Mouse (Mus musculus): ENCODE results near the gene Nkg7.

Nkg7 gene

DNA sequence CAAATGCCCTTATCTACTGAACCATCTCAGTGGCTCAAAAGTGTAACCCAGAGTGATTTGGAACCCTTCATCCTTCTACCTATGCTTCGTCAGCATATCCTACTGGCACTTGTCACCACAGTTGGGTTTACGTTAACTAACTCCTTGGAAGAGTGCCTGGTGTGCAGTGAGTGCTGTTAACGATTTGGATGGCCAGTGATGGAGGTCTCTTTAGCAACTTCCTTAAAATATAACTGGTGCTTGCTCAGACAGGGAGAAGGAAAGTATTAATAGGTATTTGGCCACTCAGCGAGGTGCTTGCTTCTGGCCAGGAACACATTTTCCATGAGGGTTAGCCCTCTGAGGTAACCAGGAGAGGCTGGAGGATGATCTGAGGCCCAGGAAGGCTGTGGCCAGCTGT, 10.9 kb downstream of the Nkg7 start:
- DNase-seq (ENCODE audit: low read depth, low spot score) = no peak

DNA sequence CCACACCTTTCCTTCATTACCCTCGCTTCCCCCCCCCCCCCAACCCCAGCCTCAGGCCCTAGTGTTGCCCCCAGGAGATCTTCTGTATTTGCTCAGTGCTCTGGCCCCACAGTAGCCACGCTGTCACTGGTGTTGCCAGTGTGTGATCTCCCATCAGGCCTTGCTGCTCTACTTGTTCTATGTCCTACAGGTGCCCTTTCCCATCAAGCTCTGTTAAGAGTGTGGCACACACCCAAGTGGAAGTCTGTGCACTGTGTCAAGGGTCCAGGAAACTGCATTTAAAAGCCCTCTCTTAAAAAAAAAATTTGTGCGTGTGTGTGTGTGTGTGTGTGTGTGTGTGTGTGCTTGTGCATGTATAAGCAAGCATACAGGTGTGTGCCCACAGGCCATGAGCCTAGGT, 11.4 kb downstream of the Nkg7 start:
- no peak for DNase-seq (ENCODE audit: low read depth, low spot score)

DNA sequence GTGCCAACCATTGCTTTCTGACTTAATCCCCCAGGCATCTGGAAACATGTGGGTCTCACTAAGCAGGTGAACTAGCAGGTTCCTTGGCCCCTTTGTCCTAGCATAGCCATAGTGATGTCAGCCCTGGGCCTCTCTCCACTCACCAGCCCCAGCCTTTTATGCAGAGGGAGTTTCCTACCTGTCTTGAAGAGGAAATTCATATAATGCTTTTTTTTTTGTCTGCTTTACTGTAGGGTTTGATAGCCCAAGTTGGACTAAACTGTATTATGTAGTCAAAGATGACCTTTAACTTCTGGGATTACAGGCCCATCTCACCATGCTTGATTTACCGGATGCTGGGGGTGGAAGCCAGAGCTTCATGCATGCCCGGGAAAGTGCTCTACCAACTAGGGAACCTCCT, 12.9 kb downstream of the Nkg7 start:
- DNase-seq (ENCODE audit: low read depth, low spot score) = no peak

DNA sequence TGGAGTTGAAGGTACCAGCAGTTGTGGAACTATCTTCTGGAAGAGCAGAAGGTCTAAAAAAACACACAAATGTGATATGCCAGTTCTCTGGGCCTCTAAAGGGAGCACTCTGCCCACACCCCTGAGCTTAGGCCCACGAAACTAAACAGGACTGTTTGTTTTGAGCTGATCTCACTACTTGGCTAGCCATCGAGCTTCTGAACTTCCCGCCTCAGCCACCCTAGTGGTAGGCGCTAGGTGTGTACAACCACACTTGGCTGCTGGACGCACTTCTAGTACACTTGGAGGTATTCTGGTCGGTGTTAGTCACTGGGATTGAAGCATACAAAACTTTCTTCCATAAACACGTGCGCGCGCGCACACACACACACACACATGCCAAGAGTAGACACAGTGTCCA, 14.9 kb downstream of the Nkg7 start:
- DNase-seq (ENCODE audit: low read depth, low spot score) = no peak

DNA sequence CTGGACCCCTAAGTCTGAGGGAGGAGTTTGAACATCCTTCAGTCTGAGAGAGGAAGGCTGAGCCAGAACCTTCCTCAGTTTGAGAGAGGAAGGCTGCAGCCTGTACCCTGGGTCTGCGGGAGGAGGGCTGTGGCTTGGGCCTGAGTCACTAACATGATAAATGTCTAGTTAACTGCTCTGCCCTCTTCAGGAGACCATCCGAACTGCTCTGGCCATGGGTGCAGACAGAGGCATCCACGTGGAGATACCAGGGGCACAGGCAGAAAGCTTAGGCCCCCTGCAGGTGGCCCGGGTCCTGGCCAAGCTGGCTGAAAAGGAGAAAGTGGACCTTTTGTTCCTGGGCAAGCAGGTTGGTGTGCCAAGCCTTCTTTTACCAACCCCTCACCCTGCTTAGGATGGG, 15.7 kb downstream of the Nkg7 start:
- no peak for DNase-seq (ENCODE audit: low read depth, low spot score)

DNA sequence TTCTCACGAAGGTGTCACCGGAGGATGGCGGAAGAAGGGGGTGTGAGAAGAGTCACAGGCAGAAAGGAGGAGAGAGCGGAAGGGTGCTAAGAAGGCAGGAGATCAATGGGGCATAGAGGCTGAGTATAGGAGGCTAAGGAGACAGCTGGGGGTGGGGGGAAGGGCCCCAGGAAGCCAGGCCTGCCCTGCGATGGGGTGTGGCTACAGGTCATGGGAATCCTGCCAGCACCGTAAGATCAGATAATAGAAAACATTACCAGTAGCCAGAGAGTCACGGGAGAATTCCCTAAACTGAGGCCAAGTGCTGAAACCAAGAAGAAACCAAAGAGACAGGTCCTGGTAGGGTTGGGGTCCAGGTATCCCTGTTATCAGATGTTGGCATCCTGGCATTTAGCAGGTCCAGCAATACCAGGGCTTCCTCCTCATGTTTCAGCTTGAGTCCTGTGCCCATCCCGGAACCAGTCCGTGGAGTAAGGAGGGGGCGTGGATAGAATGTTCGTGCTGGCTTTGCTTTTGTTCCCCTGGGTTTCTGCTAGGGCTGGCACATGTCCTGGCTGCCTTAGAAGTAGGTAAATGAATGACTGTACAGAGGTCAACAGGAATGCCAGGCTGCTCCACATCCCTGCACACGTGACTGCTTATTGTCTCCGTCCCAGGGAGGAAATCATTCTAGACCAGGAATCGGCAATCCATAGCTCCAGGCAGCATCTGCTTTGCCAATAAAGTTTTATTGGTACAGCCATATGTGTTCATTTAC, 16.9 kb downstream of the Nkg7 start:
- no peak for DNase-seq (ENCODE audit: low read depth, low spot score)

DNA sequence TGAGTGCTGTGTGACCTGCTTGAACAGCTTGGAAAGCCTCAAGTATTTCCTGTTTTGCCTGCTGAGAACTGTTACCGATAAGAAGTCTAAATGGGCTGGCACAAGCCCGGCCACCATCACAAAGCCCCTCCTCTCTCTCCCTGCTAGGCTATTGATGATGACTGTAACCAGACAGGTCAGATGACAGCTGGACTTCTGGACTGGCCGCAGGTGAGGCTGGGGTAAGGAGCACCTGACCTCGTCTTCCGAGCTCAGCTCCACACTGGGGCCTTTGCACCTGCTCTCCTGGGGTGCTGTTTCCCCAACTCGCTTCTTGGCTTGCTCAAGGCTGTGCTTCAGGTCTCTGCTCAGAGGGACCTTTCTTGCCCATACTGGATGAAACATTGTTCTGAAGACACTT, 17.5 kb downstream of the Nkg7 start:
- DNase-seq (ENCODE audit: low read depth, low spot score) = no peak

DNA sequence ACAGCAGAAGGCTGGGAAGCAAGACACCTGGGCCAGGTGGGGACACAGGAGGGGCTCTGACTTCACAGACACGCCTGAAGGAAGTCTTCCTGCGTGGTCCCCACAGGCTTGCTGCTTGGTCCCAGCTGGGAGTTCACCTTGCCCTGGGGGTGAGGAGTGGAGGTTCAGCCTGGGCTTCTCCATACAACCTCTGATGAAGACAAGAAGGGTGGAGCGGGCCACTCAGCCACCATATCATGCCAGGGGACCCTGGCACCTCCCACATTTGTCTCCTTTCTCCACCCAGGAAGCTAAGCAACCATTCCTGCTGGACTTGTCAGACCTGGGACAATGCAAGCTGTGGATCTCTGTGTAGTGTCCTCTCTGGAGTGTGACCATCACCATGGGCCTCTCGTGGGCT, 26.0 kb downstream of the Nkg7 start, which contains the start of gene Vsig10l:
Vsig10l (plus strand) TSS at position 301 of the 400 bp plus-strand sequence.
- DNase-seq (ENCODE audit: low read depth, low spot score) = no peak

DNA sequence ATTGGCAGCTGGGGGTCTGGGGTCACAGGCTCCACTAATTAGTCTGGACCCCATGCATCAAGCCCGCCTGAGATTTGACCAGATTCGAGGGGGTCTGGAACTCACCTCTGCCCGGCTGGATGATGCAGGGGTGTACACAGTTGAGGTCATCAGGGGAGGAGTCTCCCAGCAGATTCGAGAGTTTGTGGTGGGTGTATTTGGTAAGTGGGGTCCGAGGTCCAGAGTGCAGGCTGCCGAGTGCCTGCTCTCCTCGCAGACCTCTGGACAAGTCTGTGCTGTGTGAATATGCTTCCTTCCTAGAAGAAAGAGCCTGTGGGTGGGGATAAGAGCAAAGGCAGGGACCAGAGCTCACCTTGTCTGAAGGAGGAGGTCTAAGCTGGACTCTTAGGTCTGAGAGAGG, 27.1 kb downstream of the Nkg7 start:
- DNase-seq (ENCODE audit: low read depth, low spot score) = no peak

DNA sequence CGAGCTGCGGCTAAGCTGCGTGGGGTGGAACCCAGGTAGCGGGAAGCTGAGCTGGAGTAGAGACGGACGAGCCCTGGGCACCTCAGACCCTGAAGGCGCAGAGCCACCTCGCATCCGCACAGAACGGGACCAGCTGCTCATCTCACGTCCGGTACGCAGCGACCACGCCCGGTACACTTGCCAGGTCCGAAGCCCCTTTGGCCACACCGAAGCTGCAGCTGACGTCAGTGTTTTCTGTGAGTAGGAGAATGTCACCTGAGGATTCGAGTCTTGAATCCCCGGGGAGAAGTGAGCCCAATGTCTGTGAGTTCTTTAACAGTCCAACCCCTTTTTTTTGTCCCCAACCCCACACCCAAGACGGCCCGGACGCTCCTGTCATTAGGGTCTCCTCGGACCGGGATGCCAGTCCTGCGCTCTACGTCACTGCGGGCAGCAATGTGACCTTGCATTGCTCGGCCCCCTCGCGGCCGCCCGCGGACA, 28.0 kb downstream of the Nkg7 start:
- peak; percentile 13 for DNase-seq (ENCODE audit: low read depth, low spot score)

DNA sequence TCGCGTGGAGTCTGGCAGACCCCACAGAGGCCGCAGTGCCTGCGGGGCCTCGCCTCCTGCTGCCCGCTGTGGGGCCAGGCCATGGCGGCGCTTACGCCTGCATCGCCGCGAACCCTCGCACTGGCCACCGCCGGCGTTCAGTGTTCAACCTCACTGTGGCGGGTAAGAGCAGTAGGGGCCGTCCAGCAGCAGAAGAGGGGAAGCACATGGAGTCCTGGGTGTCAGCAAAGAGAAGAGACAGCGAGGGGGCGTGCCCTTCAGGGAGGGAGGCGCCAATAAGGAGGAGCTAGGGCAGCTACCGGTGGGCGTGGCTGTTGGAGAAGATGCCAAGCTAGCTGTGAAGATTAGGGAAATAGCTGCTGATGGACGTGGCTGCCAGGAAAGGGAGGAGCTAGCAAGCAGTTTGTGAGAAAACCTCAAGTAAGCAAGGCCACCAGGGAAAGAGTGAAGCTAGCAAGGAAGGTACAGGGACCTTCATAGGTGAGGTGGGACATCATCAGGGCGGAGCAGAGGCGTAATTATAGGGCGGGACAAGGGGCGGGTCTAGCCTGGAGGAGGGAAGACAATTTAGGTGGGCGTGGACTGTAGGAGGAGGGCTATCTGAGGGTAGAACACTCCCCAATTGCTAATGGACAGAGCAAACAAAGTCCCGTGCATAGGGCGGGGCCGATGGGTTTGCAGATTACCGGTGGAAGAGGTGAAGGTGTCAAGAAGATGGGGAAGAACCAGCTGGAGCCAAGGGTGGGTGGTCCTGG, 28.6 kb downstream of the Nkg7 start:
- peak; percentile 84 for DNase-seq (ENCODE audit: low read depth, low spot score)

DNA sequence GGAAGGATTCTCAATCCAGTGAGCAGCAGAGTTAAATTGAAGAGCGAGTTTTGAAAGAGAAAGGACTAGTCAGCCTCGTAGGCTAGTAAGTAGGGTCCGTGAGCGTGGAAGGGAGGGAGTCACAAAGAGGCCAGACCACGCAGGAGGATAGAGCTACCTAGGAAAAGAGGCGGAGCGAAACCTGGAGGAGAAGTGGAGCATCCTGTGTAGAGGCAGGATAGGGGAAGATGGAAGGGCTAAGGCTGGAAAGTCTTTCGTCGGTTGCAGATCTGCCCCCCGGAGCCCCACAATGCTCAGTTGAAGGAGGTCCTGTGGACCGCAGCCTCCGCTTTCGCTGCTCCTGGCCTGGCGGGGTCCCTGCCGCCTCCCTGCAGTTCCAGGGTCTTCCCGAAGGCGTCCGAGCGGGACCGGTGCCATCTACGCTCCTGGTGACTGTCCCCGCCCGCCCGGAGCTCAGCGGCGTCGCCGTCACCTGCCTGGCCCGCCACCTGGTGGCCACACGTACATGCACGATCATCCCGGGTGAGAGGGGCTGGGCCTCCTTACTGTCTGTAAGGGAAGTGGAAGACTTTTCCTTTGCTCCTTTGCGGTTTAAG, 29.3 kb downstream of the Nkg7 start:
- peak; percentile 83 for DNase-seq (ENCODE audit: low read depth, low spot score)

DNA sequence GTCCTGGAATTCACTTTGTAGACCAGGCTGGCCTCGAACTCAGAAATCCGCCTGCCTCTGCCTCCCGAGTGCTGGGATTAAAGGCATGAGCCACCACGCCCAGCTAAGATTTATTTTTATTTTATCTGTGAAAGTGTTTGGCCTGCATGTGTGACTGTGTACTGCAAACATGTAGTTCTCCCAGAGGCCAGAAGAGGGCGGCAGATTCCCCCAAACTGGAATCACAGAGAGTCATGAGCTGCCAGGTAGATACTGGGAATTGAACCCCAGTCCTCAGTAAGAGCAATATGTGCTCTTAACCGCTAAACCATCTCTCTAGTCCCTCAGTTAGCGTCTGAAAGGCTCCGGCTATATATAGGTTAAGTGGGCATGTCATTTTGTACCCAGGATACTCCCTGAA, 33.5 kb downstream of the Nkg7 start:
- DNase-seq (ENCODE audit: low read depth, low spot score) = peak; percentile 55

DNA sequence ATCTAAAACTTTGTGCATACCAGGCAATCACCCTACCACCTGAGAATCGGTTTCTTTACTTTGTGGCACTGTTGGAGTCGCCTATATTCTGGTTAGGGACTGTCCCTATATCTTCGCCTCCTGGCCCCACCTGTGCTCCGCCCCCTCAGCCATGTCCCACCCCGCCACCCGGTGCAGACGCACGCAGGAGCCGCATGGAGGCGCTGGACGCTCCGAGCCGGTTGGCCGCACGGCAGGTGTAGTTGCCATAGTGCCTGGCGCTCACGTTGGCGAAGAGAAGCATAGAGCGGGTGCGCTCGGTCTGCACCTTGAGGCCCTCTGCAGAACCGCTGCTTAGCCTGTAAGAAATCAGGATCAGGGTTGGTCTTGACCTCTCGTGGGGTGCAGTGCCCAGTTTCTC, 38.8 kb downstream of the Nkg7 start:
- DNase-seq (ENCODE audit: low read depth, low spot score) = no peak

DNA sequence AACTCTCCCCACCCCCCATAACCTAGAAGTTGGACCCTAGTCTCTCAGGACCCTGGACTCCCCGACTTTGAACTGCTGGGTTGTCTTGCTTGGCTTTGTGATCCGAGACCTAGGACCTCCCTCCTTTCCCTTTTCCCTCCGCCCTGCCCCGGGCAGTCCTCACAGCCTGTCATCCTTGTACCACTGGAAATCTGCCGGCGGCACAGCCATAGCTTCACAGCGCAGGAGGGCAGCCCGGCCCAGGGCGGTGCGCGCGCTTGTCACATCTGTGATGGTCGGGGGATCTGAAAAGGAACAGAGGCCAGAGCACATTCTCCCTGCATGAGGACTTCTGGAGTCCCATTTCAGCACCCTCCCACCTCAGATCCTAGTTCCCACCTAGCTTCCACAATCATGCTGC, 39.5 kb downstream of the Nkg7 start:
- peak; percentile 19 for DNase-seq (ENCODE audit: low read depth, low spot score)

DNA sequence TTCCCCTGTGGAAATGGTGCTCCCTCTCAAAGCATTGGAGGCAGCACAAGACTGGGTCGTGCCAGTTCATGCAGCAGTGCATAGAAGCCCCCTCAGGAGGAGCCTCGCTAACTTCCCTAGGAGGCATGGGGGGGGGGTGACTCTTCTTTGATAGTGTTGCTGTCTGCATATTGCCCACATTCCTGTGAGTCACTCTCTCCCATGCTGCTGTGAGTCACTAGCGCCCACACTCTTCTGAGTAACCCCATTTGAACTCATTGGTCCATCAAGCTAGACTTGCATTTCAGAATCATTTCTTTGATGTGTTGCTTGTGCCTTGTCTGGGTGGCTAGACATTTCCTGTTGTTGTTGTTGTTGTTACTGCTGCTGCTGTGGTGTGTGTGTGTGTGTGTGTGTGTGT, 44.3 kb downstream of the Nkg7 start:
- no peak for DNase-seq (ENCODE audit: low read depth, low spot score)

DNA sequence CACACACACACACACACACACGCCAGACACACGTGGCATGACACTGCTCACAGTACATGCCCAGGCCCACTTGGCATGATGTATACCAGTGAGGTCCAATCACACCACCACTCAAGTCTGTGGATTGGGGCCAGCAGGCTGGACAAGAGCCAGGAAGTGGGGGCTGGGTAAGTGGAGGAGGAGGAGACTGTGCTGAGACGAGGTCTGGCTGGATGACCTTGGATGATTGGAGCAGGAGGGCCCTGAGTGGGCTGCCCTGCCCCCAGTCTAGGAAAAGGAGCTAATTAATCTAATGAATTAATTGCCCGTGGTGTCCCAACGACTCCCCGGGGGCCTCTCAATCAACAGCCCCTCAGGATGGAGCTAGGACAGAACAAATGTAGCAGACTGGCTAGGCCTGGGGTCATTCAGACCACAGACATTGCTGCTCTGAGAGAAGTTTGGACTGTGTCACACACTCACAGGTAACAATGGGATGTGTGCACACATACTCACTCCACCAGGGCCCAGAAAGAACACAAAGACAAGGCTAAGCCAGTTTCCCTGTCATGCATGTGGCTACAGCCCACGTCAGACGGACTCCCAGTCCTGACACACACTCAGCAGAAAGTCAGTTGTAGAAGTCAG, 45.3 kb downstream of the Nkg7 start:
- DNase-seq (ENCODE audit: low read depth, low spot score) = peak; percentile 34

DNA sequence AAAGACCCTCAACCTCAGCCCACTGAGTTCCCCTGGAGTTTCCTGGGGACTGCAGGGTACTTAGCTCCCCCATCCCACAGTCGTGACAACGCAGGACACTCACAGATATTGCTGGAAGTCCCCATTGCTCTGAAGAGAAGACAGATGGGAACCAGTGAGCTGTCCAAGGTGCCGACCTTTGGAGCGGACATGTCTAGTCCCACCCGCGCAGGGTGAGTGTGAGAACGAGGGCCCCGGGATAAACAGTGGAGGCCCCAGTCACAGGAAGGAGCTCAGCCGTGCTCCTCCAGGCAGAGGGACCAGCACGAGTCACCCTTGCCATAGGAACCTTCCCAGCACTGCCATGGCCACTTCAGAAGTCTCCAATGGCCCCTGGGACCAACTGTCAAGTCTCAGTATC, 46.4 kb downstream of the Nkg7 start:
- DNase-seq (ENCODE audit: low read depth, low spot score) = no peak
